Mouse (Mus musculus): ENCODE measurements at regions not wholly inside any gene's neighbourhood (a gene's known extent, or its start where the extent isn't known, plus 50 kb on each side); places are given as distances from the start of the nearest gene placed in this dataset.

DNA sequence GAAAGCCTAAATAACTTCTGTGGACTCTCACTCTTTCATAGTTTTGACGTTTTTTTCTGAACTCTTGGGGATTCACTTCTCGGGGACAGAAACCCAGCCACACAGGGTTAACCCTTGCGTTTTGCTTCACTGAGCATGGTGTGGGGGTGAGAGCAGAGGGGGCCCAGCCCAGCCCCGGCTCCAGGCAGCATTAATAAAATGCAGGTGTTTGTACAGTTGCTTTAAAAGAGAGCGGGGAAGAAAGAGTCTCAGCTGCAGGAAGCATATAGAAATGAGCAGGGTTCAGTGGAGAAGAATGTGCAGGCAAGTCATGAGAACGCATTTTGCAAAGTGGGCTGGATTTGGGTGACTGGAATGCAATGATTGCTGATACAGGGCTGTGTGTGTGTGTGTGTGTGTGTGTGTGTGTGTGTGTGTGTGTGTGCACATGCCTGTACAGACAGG is 91.8 kb downstream of the Zfp36l1 start:
- H3K9me3 ChIP-seq (ENCODE audit: low read length) = no peaks in the 10 kb centered on the region
- H3K36me3 ChIP-seq (replicated peaks; ENCODE audit: insufficient read depth, low read length) = no peaks in the 10 kb centered on the region
- H3K4me3 ChIP-seq (ENCODE audit: low read depth, low read length) = no peak overlapping the region
- TF ChIP-seq EP300 (IDR thresholded peaks at IDR 0.05; ENCODE audit: low read depth) (no peak), CTCF (IDR thresholded peaks at IDR 0.05; ENCODE audit: low read depth) (no peak)
- no peak overlapping the region for H3K4me2 ChIP-seq (ENCODE audit: low read depth, low read length)
- WGBS (ENCODE audit: insufficient replicate concordance) = 59% methylated on average over 6 of the region's 6 CpGs
- ATAC-seq (no peak; the same call in 1 of the 2 replicates), DNase-seq (no peak)
- 0 out of 2 replicates have a peak, but pooled peaks cover 3% of the 10 kb centered on the region for H3K4me1 ChIP-seq (ENCODE audit: insufficient read depth)
- H3K27me3 ChIP-seq (ENCODE audit: insufficient read depth, low read length) = no peaks in the 10 kb centered on the region
- no peak overlapping the region for H3K9ac ChIP-seq (replicated peaks)
- H3K27ac ChIP-seq (ENCODE audit: low read depth) = no peak overlapping the region

DNA sequence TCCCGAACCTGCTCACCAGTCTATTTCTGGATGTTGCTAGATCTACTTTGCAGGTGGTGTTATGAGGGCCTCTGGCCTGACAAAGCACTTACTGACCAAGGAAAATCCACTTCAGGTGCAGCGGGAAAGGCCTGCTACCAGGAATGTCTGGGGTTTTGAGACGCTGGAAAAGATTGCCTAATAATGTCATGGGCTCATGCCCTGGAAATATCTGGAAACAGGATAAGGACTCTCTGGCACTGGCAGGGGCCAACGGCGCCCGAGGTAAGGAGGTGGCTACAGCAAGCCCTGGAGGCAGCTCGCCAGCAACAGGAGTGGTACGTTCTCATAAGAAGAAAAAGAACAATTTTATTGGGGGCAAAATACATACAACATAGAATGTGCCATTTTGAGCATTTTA is 94.7 kb downstream of the Zfp36l1 start:
- ATAC-seq (no peak), DNase-seq (no peak)
- no peak overlapping the region for H3K27ac ChIP-seq (ENCODE audit: low read depth)
- H3K9me3 ChIP-seq (ENCODE audit: low read length) = no peaks in the 10 kb centered on the region
- no peak overlapping the region for H3K4me2 ChIP-seq (ENCODE audit: low read depth, low read length)
- 82% methylated on average over 8 of the region's 8 CpGs for WGBS (ENCODE audit: insufficient replicate concordance)
- no peak overlapping the region for H3K9ac ChIP-seq (replicated peaks)
- no peaks in the 10 kb centered on the region for H3K27me3 ChIP-seq (ENCODE audit: insufficient read depth, low read length)
- TF ChIP-seq EP300 (IDR thresholded peaks at IDR 0.05; ENCODE audit: low read depth) = no peak
- TF ChIP-seq CTCF (IDR thresholded peaks at IDR 0.05; ENCODE audit: low read depth) = no peak
- H3K4me3 ChIP-seq (ENCODE audit: low read depth, low read length) = no peak overlapping the region
- H3K4me1 ChIP-seq (ENCODE audit: insufficient read depth) = peaks cover 6% of the 10 kb centered on the region
- no peaks in the 10 kb centered on the region for H3K36me3 ChIP-seq (replicated peaks; ENCODE audit: insufficient read depth, low read length)

DNA sequence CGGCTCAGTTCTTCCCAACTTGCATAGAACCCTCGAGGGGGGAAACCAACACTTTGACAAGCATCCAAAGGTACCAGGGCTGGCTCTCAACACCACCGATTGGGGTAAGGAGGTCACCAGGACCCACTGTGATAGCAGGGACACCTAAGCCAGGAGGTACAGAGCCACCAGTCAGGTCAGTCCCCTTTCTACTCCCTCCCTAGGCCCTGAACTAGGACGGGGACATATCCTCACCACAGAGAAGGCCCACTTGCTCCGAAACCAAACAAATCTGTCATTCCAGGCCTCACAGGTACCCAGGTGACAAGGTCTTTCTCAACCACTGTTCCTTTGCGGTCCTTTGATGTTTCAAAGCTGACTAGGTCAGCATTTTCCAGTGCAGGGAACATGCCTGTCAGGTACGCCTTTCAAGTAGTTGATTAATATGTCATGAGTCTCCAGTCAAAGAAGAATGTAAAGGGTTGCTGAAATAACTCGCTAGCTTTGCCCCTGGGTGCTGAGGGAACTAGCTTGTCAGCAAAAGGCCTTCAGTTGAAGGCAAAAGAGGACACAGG is 95.4 kb downstream of the Zfp36l1 start:
- DNase-seq (no peak), ATAC-seq (peak; percentile 23; the same call in 1 of the 2 replicates)

DNA sequence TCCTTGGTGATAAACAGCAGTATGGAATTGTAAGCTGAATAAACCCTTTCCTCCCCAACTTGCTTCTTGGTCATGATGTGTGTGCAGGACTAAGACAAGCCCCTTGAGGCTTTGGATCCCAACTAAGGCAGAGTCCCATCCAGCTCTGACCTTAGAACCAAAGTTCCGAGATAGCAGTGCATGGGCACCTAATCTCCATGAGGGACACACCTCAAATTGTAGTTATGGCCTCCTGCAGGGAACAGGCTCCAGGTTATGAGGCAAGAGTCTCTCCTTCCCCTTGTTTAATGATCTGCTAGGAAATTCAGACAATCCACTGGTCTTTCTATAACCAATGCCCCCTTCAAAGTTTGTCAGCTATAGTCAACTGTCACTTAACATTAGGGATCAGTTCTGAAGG is 96.9 kb downstream of the Zfp36l1 start:
- no peak overlapping the region for H3K9ac ChIP-seq (replicated peaks)
- no peak overlapping the region for H3K27ac ChIP-seq (ENCODE audit: low read depth)

More for the DNA sequence above, 95.4 kb downstream of the Zfp36l1 start:
- Histone ChIP-seq H3K9ac (replicated peaks) (no peak overlapping the region), H3K9me3 (ENCODE audit: low read length) (no peaks in the 10 kb centered on the region), H3K4me2 (ENCODE audit: low read depth, low read length) (no peak overlapping the region), H3K4me1 (ENCODE audit: insufficient read depth) (peaks cover 6% of the 10 kb centered on the region), H3K4me3 (ENCODE audit: low read depth, low read length) (no peak overlapping the region), H3K27ac (ENCODE audit: low read depth) (no peak overlapping the region), H3K36me3 (replicated peaks; ENCODE audit: insufficient read depth, low read length) (no peaks in the 10 kb centered on the region), H3K27me3 (ENCODE audit: insufficient read depth, low read length) (no peaks in the 10 kb centered on the region)
- TF ChIP-seq EP300 (IDR thresholded peaks at IDR 0.05; ENCODE audit: low read depth) (no peak), CTCF (IDR thresholded peaks at IDR 0.05; ENCODE audit: low read depth) (no peak)
- WGBS (ENCODE audit: insufficient replicate concordance) = 70% methylated on average over 8 of the region's 8 CpGs

DNA sequence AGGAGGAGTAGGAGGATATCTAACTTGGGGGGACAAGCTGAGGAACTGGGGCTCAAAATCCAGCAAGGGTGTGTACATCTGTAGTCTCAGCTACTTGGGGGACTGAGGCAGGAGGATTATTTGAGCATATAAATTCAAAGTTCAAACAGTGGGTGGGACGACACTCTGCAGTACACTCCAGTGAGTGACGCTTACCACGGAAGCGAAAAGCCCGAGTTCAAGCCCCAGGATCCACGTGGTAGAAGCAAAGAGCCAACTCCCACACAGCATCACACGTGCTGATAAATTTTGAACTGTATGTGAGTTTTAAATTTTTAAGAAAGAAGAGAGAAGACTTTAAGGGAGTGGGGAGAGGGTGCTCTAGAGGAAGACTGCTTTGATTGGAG is 98.2 kb downstream of the Zfp36l1 start:
- Histone ChIP-seq H3K4me3 (ENCODE audit: low read depth, low read length) (no peak overlapping the region), H3K27me3 (ENCODE audit: insufficient read depth, low read length) (no peaks in the 10 kb centered on the region), H3K9me3 (ENCODE audit: low read length) (no peaks in the 10 kb centered on the region), H3K4me1 (ENCODE audit: insufficient read depth) (peaks cover 9% of the 10 kb centered on the region), H3K9ac (replicated peaks) (0 out of 2 replicates have a peak overlapping the region, but pooled peaks have one; percentile 5), H3K27ac (ENCODE audit: low read depth) (peak overlapping the region; percentile 53), H3K36me3 (replicated peaks; ENCODE audit: insufficient read depth, low read length) (no peaks in the 10 kb centered on the region), H3K4me2 (ENCODE audit: low read depth, low read length) (peak overlapping the region; percentile 55)
- WGBS (ENCODE audit: insufficient replicate concordance) = 30% methylated on average over 7 of the region's 7 CpGs
- ATAC-seq (peak; percentile 23; the same call in 1 of the 2 replicates), DNase-seq (no peak)
- TF ChIP-seq CTCF (IDR thresholded peaks at IDR 0.05; ENCODE audit: low read depth) (no peak), EP300 (IDR thresholded peaks at IDR 0.05; ENCODE audit: low read depth) (no peak)

More for the DNA sequence above, 96.9 kb downstream of the Zfp36l1 start:
- DNase-seq = no peak
- Histone ChIP-seq H3K27me3 (ENCODE audit: insufficient read depth, low read length) (no peaks in the 10 kb centered on the region), H3K36me3 (replicated peaks; ENCODE audit: insufficient read depth, low read length) (no peaks in the 10 kb centered on the region), H3K4me1 (ENCODE audit: insufficient read depth) (peaks cover 6% of the 10 kb centered on the region), H3K4me3 (ENCODE audit: low read depth, low read length) (no peak overlapping the region), H3K9me3 (ENCODE audit: low read length) (no peaks in the 10 kb centered on the region), H3K4me2 (ENCODE audit: low read depth, low read length) (no peak overlapping the region)
- ATAC-seq = no peak
- no peak for TF ChIP-seq EP300 (IDR thresholded peaks at IDR 0.05; ENCODE audit: low read depth)
- TF ChIP-seq CTCF (IDR thresholded peaks at IDR 0.05; ENCODE audit: low read depth) = no peak
- 75% methylated on average over 1 of the region's 1 CpGs for WGBS (ENCODE audit: insufficient replicate concordance)

DNA sequence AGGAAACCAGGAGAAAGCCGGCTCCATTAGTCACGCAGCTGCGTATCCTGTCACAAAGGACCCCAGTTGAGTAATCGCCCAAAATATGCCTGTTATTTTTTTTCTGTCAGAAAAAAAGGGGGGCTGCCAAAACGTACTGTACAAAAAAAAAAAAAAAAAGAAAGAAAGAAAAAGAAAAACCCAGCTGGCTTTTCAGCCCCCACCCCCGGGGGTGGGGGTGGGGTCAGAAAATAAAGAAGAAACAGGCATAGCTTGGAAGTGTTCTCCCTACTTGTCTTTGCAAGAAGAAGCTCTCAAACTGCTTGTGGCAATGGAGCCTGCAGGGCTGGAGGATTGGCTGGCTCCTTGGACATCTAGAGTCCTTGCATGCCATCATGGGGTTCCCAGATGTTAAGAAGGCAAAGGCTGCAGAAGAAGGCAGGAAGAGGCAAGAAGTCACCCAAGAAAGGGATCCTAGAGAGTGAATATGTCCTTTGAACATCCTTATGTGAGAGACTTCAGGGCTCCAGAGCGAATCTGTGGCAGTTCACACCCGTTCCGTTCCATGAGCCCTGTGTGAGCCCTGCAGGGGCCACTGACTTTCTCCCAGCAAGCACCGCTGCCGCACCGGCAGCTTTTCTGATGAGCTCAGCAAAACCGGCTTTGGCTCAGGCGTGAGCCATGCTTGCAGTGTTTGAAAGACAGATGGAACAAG is 98.8 kb downstream of the Zfp36l1 start:
- ATAC-seq (peak; percentile 74), DNase-seq (peak; percentile 63)
- peaks cover 9% of the 10 kb centered on the region for H3K4me1 ChIP-seq (ENCODE audit: insufficient read depth)
- H3K27me3 ChIP-seq (ENCODE audit: insufficient read depth, low read length) = no peaks in the 10 kb centered on the region
- H3K4me3 ChIP-seq (ENCODE audit: low read depth, low read length) = no peak overlapping the region
- no peaks in the 10 kb centered on the region for H3K9me3 ChIP-seq (ENCODE audit: low read length)
- TF ChIP-seq EP300 (IDR thresholded peaks at IDR 0.05; ENCODE audit: low read depth) = no peak
- no peak for TF ChIP-seq CTCF (IDR thresholded peaks at IDR 0.05; ENCODE audit: low read depth)
- 0 out of 2 replicates have a peak overlapping the region, but pooled peaks have one; percentile 5 for H3K9ac ChIP-seq (replicated peaks)
- H3K4me2 ChIP-seq (ENCODE audit: low read depth, low read length) = peak overlapping the region; percentile 55
- 10% methylated on average over 14 of the region's 14 CpGs for WGBS (ENCODE audit: insufficient replicate concordance)
- peak overlapping the region; percentile 53 for H3K27ac ChIP-seq (ENCODE audit: low read depth)
- no peaks in the 10 kb centered on the region for H3K36me3 ChIP-seq (replicated peaks; ENCODE audit: insufficient read depth, low read length)
